Mouse (Mus musculus) testis, postnatal 14 days (tissue): ENCODE data around the gene Hoxc12.

Source experiments
- DNase-seq: peaks from one replicate; pipeline ENCODE4 v3.0.0; 2021; ENCODE audit warnings: low spot score

The Hoxc12 gene

DNA sequence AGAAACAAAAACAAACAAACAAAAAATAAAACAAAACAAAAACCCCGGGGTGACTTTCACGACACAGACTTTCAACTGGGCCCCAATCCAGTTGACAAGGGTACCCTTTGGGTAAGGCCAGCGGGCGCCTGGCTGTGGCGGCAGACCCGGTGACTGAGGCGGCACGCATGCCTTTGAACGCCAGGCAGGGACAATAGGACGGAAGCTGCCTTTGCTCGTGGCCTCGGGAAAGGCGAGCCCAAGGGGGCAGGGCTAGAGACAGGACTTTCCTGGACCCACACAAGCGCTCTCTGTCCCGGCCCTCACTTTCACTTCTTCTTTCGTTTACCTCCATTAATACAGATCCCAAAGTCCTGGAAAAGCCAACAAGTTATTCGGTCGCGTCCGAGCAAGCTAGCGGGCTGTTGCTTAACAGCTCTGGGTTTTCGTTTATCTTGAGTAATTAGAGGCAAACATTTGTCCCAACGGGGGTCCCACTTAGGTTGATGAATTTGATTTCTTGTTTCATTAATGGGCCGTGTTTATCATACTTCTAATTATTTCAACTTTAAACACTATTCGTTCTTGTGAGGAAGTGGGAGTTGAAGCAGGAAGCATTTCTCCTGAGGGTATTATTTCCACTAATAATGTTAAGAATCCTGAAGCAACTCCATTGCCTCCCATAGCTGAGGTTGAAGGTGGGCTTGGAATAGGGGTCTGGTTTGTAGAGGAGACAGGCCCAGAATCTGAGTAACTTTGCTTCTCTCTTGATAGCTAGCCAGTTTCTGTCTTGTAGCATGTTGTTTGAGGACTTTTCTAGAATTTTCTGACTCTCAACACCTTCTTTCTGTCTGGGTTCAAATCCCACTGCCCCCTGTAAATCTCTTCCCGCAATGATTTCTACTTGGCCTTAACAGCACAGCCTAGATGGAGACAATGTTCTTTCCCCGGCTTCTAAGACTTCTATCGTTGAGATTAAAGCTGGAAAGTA, 27.4 kb downstream of the Hoxc12 start:
- DNase-seq = no peak

DNA sequence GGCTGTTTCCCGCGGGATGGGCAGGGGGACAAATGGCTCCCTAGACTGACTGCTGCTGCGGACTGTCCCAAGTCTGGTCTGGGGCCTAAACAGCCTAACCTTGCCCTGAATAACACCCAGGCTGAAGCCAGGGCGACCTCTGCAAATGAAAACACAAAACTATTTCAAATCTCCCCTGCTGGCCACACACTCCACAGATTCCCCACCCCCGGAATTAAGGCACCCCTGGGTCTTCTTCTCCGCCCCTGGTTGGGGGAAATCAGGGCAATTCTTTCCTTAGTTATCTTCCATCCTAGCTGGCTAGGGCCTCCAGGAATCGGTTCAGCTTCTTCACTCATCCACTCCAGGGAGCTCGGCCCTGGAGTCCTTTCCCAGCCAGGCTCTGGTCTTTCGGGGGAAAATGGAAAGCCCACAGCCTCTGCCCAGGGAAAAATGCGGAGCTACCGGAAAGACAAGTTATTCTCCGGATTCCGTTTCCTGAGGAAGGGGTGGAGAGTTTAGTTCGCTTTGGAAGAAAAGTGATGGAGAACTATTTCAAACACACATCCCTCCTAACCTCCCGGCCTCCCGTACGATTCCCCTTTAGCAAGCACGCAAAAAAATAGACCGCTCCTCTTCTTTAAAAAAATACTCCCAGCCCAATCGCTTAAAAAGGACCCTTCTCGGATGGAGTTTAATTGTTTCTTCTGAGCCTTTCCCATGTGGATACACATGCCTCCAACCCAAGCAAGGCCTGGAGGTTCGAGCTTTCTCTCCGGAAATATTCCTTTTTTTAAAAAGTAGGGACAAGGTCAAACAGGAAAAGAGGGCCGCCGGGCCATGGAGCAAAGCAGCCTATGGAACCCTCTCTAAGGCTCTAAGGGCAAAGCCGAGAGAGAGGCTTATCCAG, 28.7 kb downstream of the Hoxc12 start:
- no peak for DNase-seq

DNA sequence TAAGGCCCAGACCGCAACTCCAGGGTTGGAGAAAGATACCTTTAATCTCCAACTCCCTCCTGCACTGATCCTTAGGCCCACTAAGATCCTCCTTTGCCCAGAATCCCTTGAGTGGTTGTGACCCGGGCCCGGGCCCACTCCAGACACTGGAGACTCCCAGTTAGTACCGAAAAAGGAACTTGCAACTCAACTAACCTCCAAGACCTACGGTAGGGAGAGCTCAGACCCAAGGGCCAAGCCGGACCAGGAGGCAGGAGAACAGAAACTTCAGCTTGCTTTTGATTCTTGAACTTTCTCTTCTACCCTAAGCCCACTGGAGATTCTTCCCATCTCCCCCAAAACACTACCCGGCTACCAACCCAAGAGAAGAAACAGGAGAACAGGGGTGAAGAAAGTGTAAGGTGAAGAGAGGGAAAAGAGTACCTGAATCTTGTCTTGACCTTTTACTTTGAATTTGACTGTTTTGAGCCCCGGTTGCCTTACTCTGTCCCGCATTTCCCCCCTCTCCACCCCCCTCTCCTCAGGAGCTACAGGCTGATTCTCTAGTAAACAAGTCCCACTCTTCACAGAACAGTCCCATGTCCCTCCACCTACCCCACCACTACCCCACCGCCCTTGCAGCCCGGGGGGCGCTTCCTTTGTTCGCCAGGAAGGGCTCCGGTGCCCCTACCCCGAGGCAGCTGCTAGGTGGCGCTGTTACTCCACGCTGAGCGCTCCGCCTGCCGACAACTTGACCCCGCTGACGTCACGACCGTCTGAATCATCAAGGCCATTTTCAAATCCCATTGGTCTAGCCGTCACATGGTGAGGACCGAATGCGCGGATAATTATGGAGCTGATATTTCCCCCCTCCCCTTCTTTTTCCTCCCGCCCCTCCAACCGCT, 29.6 kb downstream of the Hoxc12 start:
- peak; percentile 84 for DNase-seq

DNA sequence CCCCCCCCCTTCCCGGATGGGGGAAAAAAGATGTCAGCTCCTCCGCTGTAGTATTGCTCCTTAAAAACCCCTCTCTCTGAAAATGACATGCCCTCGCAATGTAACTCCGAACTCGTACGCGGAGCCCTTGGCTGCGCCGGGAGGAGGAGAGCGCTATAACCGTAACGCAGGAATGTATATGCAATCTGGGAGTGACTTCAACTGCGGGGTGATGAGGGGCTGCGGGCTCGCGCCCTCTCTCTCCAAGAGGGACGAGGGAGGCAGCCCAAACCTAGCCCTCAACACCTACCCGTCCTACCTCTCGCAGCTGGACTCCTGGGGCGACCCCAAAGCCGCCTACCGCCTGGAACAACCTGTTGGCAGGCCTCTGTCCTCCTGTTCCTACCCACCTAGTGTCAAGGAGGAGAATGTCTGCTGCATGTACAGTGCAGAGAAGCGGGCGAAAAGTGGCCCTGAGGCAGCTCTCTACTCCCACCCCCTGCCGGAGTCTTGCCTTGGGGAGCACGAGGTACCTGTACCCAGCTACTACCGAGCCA, 30.3 kb downstream of the Hoxc12 start, which contains the start of gene Hoxc10:
TSS of gene Hoxc10 (plus strand) at position 21 of the 536 bp plus-strand sequence.
- DNase-seq = no peak

DNA sequence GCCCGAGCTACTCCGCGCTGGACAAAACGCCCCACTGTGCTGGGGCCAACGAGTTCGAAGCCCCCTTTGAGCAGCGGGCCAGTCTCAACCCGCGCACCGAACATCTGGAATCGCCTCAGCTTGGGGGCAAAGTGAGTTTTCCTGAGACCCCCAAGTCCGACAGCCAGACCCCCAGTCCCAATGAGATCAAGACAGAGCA, 30.7 kb downstream of the Hoxc12 start, which contains the start of gene Hoxc5:
TSS of gene Hoxc5 (plus strand) at position 132 of the 199 bp plus-strand sequence.
- no peak for DNase-seq

DNA sequence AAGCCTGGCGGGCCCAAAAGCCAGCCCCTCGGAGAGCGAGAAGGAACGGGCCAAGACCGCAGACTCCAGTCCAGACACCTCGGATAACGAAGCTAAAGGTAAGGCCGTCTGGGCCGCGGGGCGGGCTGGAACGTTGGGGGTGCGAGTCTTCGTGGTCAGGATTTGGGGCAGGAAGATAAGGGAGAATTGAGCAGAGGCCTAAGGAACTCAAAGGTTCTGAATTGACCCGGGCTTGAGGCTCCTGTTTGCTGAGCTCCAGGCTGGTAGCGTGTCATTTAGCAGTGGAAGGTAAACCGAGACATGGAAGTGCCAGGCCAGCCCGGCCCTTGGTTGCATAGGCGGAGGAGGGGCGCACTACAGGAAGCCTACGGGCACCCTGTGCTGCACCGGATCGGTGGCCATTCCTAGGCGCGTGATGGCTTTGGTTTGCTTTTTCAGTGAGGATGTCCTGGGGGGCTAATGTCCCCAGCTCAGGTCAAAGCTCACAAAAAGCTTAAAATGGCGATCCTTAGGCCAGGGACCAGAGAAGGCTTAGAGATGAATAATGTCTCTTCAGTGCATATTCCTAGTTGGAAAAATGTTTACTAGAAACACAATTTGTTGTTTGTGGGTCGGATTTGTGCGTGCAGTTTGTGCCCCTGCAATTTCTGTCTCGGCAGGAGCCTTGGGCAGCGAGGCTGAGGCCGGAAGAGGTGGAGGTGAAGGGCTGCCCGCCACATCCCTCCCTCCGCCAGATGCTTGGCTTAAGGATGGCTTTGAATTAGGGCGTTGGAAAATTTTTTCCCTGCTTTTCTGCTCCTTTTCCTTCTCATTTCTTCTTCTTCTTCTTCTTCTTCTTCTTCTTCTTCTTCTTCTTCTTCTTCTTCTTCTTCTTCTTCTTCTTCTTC, 31.2 kb downstream of the Hoxc12 start:
- no peak for DNase-seq

DNA sequence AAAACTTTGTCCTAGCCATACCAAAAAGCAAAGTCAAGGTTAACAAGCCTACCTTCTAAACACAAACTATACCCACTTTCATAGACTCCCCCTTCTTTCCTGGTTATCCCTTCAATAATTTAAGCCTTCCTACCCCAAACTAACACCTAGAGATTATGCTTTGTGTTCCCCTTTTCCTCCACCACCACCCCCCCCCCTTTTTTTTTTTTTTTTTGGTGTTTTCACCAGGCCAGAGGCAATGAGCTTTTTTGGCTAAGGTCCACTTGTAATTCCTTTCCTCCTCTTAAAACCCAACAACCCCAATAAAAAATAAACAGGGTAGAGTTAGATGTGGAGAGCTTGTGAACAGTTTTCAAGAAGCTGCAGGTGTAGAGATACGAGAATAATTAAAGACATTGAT, 32.7 kb downstream of the Hoxc12 start:
- DNase-seq = no peak

DNA sequence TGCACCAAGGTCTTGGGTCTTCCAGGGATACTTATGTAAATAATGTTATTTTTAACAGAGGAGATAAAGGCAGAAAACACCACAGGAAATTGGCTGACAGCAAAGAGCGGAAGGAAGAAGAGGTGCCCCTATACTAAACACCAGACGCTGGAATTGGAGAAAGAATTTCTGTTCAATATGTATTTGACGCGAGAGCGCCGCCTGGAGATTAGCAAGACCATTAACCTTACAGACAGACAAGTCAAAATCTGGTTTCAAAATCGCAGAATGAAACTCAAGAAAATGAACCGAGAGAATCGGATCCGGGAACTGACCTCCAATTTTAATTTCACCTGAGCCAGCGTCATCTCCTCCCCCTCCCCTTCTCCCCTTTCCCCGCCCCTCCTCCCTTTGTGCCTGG, 34.2 kb downstream of the Hoxc12 start:
- DNase-seq = no peak

DNA sequence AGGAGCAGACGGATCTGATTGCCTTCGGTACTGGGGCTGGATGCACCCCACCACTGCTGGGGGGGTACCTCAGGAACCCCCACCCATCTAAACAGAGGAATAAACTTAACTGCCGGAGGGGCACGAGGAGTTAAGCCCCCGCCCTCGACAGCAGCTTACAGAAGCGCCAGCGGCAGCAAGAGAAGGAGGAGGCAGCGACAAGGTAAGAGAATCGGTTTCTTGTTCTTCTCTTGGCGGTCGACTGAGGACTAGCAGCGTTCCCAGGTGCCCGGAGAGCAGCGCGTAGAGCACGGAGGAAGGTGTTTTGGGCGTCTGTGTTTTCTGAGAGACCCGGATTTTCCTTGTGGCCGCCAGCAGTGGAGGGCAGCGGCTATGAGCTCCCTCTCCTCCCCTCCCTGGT, 35.7 kb downstream of the Hoxc12 start:
- no peak for DNase-seq

DNA sequence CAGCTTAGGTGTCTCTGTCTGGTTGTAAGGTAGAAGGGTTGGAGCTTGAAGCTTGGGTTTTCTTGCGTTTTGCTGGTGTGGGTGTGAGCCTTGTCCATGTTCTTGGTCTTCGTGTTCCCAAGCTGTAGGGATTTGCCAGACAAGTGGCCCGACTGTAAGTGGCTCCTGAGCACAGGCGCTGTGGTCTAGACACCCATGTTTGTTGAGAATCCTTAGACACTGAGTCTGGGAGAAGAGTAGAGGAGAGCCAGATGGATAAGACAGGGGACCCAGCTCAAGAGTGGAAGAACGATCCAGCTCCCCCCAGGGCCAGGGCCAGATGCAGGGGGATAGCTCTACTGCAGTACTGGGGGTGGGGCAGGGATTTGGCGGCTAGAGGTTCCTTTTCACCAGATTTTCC, 36.2 kb downstream of the Hoxc12 start:
- DNase-seq = no peak

DNA sequence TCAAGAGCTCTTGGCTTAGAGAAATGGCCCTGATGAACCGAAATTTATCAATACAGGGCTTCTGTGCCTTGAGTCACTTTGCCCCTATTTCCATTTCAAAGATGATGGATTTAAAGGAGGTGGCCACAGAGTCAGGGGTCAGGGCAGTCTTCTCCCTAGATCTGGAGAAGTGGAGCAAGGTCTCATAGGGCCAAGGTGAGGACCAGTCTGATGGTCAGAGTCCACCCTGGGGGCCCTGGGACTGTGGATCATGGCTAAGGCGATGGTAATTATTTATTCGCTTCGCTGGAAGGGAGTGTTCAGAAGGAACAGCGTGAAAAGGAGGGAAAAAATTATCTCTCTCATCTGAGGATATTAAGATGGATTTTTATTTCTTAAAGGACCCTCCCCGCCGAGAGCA, 38.5 kb downstream of the Hoxc12 start:
- DNase-seq = no peak

DNA sequence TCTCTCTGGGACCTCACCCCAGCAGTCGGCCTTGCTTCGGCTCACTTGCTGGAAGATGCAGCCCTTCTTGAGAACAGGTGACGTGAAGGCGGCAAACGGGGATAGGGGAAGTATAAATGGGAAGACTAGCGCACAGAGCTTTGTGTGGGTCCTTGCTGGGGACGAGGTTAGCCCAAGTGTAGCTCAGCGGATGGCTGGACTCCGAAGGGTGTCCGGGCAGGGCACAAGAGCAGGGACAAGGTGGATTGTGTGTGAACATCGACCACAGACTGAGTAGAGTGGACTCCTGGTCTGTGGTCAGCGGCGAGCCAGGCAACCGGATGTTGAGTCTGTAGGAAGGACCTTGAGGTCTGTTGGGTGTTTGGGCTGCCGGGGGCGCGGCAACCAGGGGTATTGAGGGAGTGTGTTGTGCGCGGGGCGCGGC, 39.1 kb downstream of the Hoxc12 start:
- no peak for DNase-seq

DNA sequence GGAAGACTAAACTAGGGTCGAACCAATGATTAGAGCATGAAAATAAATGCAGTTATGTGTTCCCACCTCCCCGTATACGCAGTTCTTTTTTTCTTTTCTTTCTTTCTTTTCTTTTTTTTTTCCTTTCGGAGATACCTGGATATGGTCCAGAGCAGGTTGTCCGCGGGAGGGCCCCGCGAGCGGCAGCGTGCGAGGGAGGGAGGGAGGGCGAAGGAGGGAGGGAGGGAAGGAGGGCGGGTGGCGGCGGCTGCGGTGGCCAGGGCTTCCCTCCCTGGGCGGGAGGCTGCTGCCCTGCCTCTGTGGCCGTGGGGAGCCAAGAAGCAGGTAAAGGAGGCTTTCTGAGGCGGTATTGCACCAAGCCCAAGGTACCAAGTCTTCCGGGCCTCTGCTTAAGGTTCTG, 39.6 kb downstream of the Hoxc12 start, which contains the start of gene Hoxc9:
TSS of gene Hoxc9 (plus strand) at position 269 of the 400 bp plus-strand sequence.
- DNase-seq = no peak

DNA sequence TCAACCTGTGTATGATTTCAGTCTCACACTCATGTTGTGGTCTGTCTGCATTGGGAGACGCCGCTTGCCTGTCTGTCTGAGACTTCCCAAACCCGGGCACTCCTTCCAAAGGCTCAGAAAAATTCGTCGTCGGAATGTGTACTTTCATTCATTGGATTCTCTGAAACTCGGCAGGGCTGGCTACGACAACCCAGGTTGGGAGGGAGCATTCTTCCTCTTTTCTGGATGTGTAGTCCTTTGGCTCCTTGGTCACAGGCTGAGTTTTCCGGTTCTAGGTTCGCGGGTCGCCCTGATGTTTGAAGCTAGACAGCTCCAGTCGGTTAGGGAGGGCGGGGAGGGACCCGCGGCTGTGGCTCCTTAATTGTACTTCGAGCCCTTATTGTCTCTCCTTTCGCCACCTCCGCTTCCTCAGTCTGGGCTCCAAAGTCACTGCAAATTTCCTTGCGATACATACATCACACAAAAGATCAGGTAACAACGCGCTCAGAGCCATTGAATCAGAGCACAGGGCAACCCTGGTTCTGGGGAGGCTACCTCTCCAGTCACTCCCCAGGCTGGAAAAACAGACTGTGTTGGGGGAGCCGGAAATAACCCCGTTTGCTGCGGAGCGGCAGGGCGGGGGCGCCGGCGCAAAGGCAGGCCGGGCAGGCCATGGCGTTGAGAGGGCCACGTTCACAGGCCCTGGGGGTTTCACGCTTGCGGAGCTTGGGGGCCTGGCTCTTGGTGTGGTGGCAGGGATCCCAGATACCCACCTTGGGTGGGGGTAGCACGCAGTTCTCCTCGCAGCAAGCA, 40.3 kb downstream of the Hoxc12 start:
- no peak for DNase-seq

DNA sequence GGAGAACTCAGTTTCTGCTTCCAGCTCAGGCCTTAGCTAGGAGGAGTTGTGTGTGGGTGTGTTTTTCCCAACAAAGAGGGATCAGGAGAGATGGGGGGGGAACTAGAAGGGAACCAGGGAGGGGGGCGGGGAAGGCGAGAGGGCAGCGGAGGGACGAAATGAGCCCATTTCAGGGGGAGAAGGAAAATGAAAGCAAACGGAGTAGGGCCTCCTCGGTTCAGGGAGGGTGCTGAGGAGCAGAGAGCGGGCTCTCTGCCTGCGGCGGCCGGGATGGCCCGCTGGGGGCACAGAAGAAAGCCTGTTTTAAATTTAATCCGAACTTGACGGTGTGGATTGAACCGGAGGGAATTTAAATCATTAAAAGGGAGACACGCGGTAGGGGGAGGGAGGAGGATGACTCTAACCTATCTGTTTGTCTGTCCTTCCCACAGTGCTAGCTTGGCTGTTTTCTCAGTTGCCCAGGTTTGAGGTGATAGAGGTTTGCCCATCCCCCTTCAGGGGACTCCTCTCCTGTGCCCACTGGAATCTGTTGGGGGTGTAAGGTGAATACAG, 40.9 kb downstream of the Hoxc12 start:
- no peak for DNase-seq

DNA sequence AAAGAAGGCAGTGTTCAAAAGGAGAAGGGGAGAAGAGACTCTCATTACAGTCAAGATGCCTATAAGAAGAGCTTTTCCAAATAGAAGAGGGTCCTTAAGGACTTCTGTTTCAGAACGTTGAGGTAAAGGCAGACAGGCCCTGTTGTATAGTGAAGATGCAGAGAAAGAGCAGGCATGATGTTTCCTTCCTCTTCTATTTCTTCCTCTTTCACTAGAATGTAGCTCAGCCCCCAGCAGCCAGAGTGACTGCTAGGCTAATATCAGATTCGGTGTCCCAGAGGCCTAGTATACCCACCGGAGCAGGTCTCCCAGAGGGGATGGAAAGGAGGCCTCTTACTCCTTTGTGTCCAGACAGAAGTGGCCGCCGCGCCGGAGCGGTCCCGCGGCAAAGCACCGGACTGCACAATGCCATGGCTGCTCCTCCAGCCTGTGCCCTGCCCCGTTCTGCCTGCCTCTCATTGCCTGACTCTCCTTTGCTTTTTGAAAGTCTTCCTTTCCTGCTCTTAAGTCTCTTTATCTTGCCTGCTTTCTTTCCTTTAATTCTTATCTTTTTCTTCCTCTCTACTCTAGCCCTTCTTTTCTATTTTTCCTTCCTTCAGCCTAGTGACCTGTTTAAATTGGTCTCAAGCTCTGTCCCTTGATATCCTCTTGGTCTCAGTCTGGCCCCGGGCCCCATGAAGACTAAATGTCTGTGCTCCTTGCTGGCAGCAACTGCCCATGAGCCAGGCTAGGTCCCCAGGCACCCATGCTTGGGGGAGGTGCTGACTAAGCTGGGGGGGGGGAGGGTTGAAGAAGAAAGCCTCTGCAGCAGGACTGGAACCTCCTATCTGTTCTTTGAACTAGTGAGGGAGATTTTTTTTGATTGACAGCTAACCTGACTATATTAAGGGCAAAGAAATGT, 42.3 kb downstream of the Hoxc12 start:
- DNase-seq = no peak

DNA sequence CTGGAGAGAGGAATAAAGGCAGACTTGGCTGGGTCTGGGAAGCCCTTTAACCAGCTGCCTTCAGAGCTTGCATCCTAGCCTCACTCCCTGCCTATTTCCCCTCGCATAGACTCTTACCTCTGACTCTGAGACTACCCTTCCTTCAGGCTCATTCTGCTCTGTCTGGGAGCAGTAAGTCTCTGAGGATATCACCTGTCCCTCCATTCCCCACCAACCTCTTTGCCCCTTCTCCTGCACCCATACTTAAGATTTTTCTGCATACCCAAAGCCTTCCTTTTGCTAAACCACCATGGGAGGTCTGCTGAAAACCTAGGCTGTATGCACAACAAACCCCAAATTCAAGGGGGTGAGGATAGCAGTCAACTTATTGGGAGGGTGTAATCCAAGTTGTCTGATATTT, 43.4 kb downstream of the Hoxc12 start:
- no peak for DNase-seq

DNA sequence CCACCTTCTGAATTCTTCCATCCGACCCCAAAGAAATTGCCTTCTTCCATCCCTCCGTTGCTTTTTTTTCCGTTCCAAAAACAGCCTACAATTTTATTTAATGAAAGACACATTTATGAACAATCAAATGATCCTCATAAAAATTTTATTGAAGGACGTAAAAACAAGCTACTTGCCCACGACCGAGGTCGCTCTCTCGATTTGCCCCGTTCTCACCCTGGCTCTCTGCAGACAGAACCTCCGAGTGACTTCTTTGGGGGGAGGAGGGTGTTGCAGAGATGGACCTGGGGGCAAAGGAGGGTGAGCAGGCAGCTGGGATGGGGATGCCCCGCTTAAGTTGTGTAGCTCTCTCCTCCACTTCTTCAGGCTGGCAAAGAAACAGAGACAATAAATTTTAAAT, 43.8 kb downstream of the Hoxc12 start:
- no peak for DNase-seq

DNA sequence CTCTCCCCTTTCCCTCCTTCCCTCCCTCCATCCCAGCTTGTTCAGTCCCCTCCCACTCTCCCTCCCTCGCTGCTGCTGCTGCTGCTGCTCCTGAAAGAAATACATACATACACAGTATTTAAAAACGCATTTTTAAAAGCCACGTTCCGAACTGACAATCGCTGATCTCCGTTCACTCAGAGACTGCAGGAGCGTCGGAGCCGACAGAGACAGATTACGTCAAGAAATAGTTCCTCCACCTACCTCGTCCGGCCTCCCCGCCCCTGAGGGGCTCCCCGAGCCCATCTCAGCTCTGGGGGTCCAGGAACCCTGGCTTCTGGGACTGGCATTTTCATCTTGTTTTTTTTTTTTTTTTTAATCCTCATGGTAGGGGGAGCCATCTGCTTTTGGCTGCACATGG, 44.4 kb downstream of the Hoxc12 start:
- DNase-seq = no peak
